8 mouse cellular contexts compared by ENCODE assay signal in genomic region chr8:83955958-83956218, GRCm38 (mm10). TPM values are rescaled to one million over a fixed set of nuclear protein-coding genes. Genes with fewer than 3 reads are reported as not detected.
DNase-seq lines count a peak whose midpoint lies in the region; ATAC-seq and TF ChIP-seq lines count a peak whose summit lies in the region.

No protein-coding gene starts in this region.

- peaks cover 23% of the 10 kb centered on the region for H3K4me1 ChIP-seq in heart, embryonic 13.5 days
- H3K4me1 ChIP-seq in ES-E14 (ENCODE audit: control insufficient read depth in 2 of 2, insufficient read depth in 2 of 2, low read length in 2 of 2, poor library complexity in 1 of 2) = peaks cover 3 to 5% of the 10 kb centered on the region in 2 experiments; a peak in 2 of 4 replicates
- peaks cover 15% of the 10 kb centered on the region for H3K4me1 ChIP-seq in forebrain, embryonic 16.5 days (replicated peaks; ENCODE audit: control insufficient read depth, insufficient read depth, low read length)

- peaks cover 53% of the 10 kb centered on the region for H3K79me2 ChIP-seq in macrophage (ENCODE audit: inconsistent target)

- peak overlapping the region; percentile 83 for H3K4me3 ChIP-seq in heart, embryonic 13.5 days
- peak overlapping the region; percentile 79 to 95 for H3K4me3 ChIP-seq in ES-E14 (ENCODE audit: insufficient read depth in 1 of 2, low read depth in 1 of 2, low read length in 2 of 2, poor library complexity in 1 of 2, severe bottlenecking in 1 of 2)
- peak overlapping the region; percentile 69 for H3K4me3 ChIP-seq in forebrain, embryonic 16.5 days (replicated peaks; ENCODE audit: low read length)
- peak overlapping the region; percentile 71 for H3K4me3 ChIP-seq in macrophage (ENCODE audit: inconsistent target)

- WGBS in heart, embryonic 13.5 days = 5% methylated on average over 15 of the region's 15 CpGs
- under 1% methylated on average over 15 of the region's 15 CpGs for WGBS in forebrain, embryonic 16.5 days
- 10% methylated on average over 15 of the region's 15 CpGs for WGBS in macrophage (ENCODE audit: missing documents)

- intact Hi-C loops in heart, postnatal 36 days (cut with DNase I) = loop anchor here (2.0 to 5.0 kb wide), 4 partner anchors 41 to 299 kb away; partner anchors contain the start of gene Samd1

- H3K4me2 ChIP-seq in heart, embryonic 13.5 days = peak overlapping the region; percentile 98
- peak overlapping the region; percentile 97 for H3K4me2 ChIP-seq in forebrain, embryonic 16.5 days (ENCODE audit: low read length)

- H3K27ac ChIP-seq in heart, embryonic 13.5 days (replicated peaks) = 0 out of 2 replicates have a peak overlapping the region, but pooled peaks have one; percentile 13
- H3K27ac ChIP-seq in ES-E14 (ENCODE audit: insufficient read depth, low read depth, low read length, poor library complexity, severe bottlenecking) (no peak overlapping the region), macrophage (peak overlapping the region; percentile 45)
- H3K27ac ChIP-seq in forebrain, embryonic 16.5 days (ENCODE audit: low read length) = no peak overlapping the region

- H3K36me3 ChIP-seq in heart, embryonic 13.5 days = 0 out of 2 replicates have a peak, but pooled peaks cover 4% of the 10 kb centered on the region
- H3K36me3 ChIP-seq in ES-E14 (ENCODE audit: control insufficient read depth, insufficient read depth, low read length, poor library complexity, severe bottlenecking) = peaks cover 2% of the 10 kb centered on the region; the same call in 1 of the 2 replicates
- H3K36me3 ChIP-seq in forebrain, embryonic 16.5 days (ENCODE audit: control insufficient read depth, insufficient read depth) = no peaks in the 10 kb centered on the region
- no peaks in the 10 kb centered on the region for H3K36me3 ChIP-seq in macrophage (ENCODE audit: inconsistent target)

- no peak for ATAC-seq in heart, embryonic 13.5 days (ENCODE audit: extremely low read depth, insufficient number of reproducible peaks, low FRiP score, low TSS enrichment)
- no peak for ATAC-seq in forebrain, embryonic 16.5 days
- no peak; the same call in none of the 2 replicates for ATAC-seq in granulocyte monocyte progenitor cell, adult 5-6 weeks (replicated peaks; ENCODE audit: poor library complexity, severe bottlenecking)

- no peak for DNase-seq in heart, postnatal 36 days
- no peak for DNase-seq in ES-E14 (ENCODE audit: low read depth, low spot score)
- no peak for DNase-seq in embryo, embryonic 10.5 days (ENCODE audit: low spot score)
- no peak for DNase-seq in urinary bladder, postnatal 36 days (ENCODE audit: low spot score in 2 of 2)

- in situ Hi-C loops in ES-E14 (cut with MboI; ENCODE audit: low sequenced_read_pairs in 2 of 2, unreplicated experiment in 2 of 2) = no loop called here

- H3K9me3 ChIP-seq in heart, embryonic 13.5 days = no peaks in the 10 kb centered on the region
- H3K9me3 ChIP-seq in ES-E14 (ENCODE audit: control insufficient read depth, insufficient read depth, low read depth, low read length) = no peaks in the 10 kb centered on the region
- no peaks in the 10 kb centered on the region for H3K9me3 ChIP-seq in forebrain, embryonic 16.5 days (ENCODE audit: control insufficient read depth, low read length)

- no peaks in the 10 kb centered on the region for H3K27me3 ChIP-seq in heart, embryonic 13.5 days (replicated peaks)
- no peaks in the 10 kb centered on the region for H3K27me3 ChIP-seq in forebrain, embryonic 16.5 days (replicated peaks; ENCODE audit: control insufficient read depth, insufficient read depth, low read length)

- peak overlapping the region; percentile 85 for H3K9ac ChIP-seq in heart, embryonic 13.5 days
- peak overlapping the region; percentile 90 for H3K9ac ChIP-seq in ES-E14 (ENCODE audit: insufficient read depth, low read depth, low read length, poor library complexity, severe bottlenecking)
- peak overlapping the region; percentile 54 for H3K9ac ChIP-seq in forebrain, embryonic 16.5 days (replicated peaks; ENCODE audit: low read depth, low read length)

TF ChIP-seq in ES-E14, 5 proteins besides CTCF, POLR2A, EP300 and RAD21:
- TF ChIP-seq CHD2 (IDR thresholded peaks at IDR 0.05; ENCODE audit: low read depth, low read length) = no peak
- TF ChIP-seq ZNF384 (IDR thresholded peaks at IDR 0.05; ENCODE audit: low read depth, low read length) = no peak
- no peak for TF ChIP-seq MAFK (IDR thresholded peaks at IDR 0.05; ENCODE audit: insufficient read depth, low read depth, low read length)
- TF ChIP-seq HCFC1 (IDR thresholded peaks at IDR 0.05; ENCODE audit: borderline replicate concordance, insufficient read depth, low read length) = no peak
- TF ChIP-seq ZC3H11A (IDR thresholded peaks at IDR 0.05; ENCODE audit: borderline replicate concordance, low read depth, low read length) = no peak
TF ChIP-seq in ES-E14: peak in this region for 0.

RNA-seq across cellular contexts. Expression of gene Asf1b, which starts 0.6 kb away (rescaled TPM):
- polyA plus RNA-seq in heart, embryonic 13.5 days (2015; fragmentation: Nextera tagmentation; extraction: Ambion mirVana) = 57.0 and 62.7 TPM in 2 replicates
- 1 to 10 TPM; 1.2 to 2.4 TPM for total RNA-seq in heart, postnatal 36 days (2021)
- total RNA-seq in ES-E14 (2012; rRNA removed) = 30.3 and 43.3 TPM in 2 replicates
- polyA plus RNA-seq in forebrain, embryonic 16.5 days (2015; fragmentation: Nextera tagmentation; extraction: Ambion mirVana) = 14.8 and 19.5 TPM in 2 replicates
- total RNA-seq in macrophage (2018; cell fraction: chromatin; rRNA removed) = 1 to 10 TPM in 12 of 26 experiments, under 1 TPM in 4, not detected in 10; 0.40 to 3.9 (median 1.8) TPM
- total RNA-seq in macrophage (2018; cell fraction: cytosol; rRNA removed) = 1 to 10 TPM; 2.9 to 7.2 (median 4.6) TPM
- 10 to 100 TPM in 1 of 26 experiments, 1 to 10 TPM in 17, under 1 TPM in 7, not detected in 1; 0.30 to 11.5 (median 2.8) TPM for total RNA-seq in macrophage (2018; cell fraction: nucleus; rRNA removed)
- 3.8 to 22.0 TPM (median 9.5 TPM) in 3 replicates for polyA plus RNA-seq in macrophage (2018)
- total RNA-seq in granulocyte monocyte progenitor cell, adult 5-6 weeks (2014; fragmentation: Nextera tagmentation) = 36.8 and 53.8 TPM in 2 replicates
- 29.8 and 33.2 TPM in 2 replicates for total RNA-seq in granulocyte monocyte progenitor cell, adult 5-6 weeks (2017)

RNA-seq across cellular contexts. Expression of gene Gm10644, which starts 0.9 kb away (rescaled TPM):
- 0.41 and 0.55 TPM in 2 replicates for polyA plus RNA-seq in heart, embryonic 13.5 days (2015; fragmentation: Nextera tagmentation; extraction: Ambion mirVana)
- total RNA-seq in heart, postnatal 36 days (2021) = under 1 TPM; 0.92 to 0.95 TPM
- total RNA-seq in ES-E14 (2012; rRNA removed) = 1.8 and 3.1 TPM in 2 replicates
- polyA plus RNA-seq in forebrain, embryonic 16.5 days (2015; fragmentation: Nextera tagmentation; extraction: Ambion mirVana) = 0.63 and 1.3 TPM in 2 replicates
- total RNA-seq in macrophage (2018; cell fraction: chromatin; rRNA removed) = under 1 TPM in 14 of 26 experiments, not detected in 12; 0.19 to 0.86 (median 0.48) TPM
- total RNA-seq in macrophage (2018; cell fraction: cytosol; rRNA removed) = under 1 TPM in 19 of 26 experiments, not detected in 7; 0.03 to 0.21 (median 0.08) TPM
- under 1 TPM in 13 of 26 experiments, not detected in 13; 0.17 to 0.60 (median 0.35) TPM for total RNA-seq in macrophage (2018; cell fraction: nucleus; rRNA removed)
- polyA plus RNA-seq in macrophage (2018) = 0.06 to 0.11 TPM (median 0.07 TPM) in 3 replicates
- total RNA-seq in granulocyte monocyte progenitor cell, adult 5-6 weeks (2014; fragmentation: Nextera tagmentation) = not detected in 2 replicates
- not detected in 2 replicates for total RNA-seq in granulocyte monocyte progenitor cell, adult 5-6 weeks (2017)

RNA-seq across cellular contexts. Expression of gene Prkaca, which starts 16.9 kb away (rescaled TPM):
- 197 and 206 TPM in 2 replicates for polyA plus RNA-seq in heart, embryonic 13.5 days (2015; fragmentation: Nextera tagmentation; extraction: Ambion mirVana)
- 100 to 1,000 TPM; 336 to 360 TPM for total RNA-seq in heart, postnatal 36 days (2021)
- 19.4 and 31.4 TPM in 2 replicates for total RNA-seq in ES-E14 (2012; rRNA removed)
- polyA plus RNA-seq in forebrain, embryonic 16.5 days (2015; fragmentation: Nextera tagmentation; extraction: Ambion mirVana) = 164 TPM in 2 replicates
- total RNA-seq in macrophage (2018; cell fraction: chromatin; rRNA removed) = 10 to 100 TPM in 9 of 26 experiments, 1 to 10 TPM in 17; 2.1 to 17.5 (median 6.5) TPM
- 10 to 100 TPM; 53.6 to 92.3 (median 75.5) TPM for total RNA-seq in macrophage (2018; cell fraction: cytosol; rRNA removed)
- 10 to 100 TPM; 11.1 to 45.7 (median 24.4) TPM for total RNA-seq in macrophage (2018; cell fraction: nucleus; rRNA removed)
- polyA plus RNA-seq in macrophage (2018) = 59.2 to 70.1 TPM (median 67.5 TPM) in 3 replicates
- total RNA-seq in granulocyte monocyte progenitor cell, adult 5-6 weeks (2014; fragmentation: Nextera tagmentation) = 36.4 and 39.3 TPM in 2 replicates
- 18.2 and 20.3 TPM in 2 replicates for total RNA-seq in granulocyte monocyte progenitor cell, adult 5-6 weeks (2017)

RNA-seq across cellular contexts. Expression of gene Samd1, which starts 41.6 kb away (rescaled TPM):
- 4.8 and 5.7 TPM in 2 replicates for polyA plus RNA-seq in heart, embryonic 13.5 days (2015; fragmentation: Nextera tagmentation; extraction: Ambion mirVana)
- 10 to 100 TPM; 27.3 to 33.1 TPM for total RNA-seq in heart, postnatal 36 days (2021)
- total RNA-seq in ES-E14 (2012; rRNA removed) = 125 and 191 TPM in 2 replicates
- polyA plus RNA-seq in forebrain, embryonic 16.5 days (2015; fragmentation: Nextera tagmentation; extraction: Ambion mirVana) = 8.1 and 9.7 TPM in 2 replicates
- total RNA-seq in macrophage (2018; cell fraction: chromatin; rRNA removed) = 100 to 1,000 TPM in 2 of 26 experiments, 10 to 100 TPM in 21, 1 to 10 TPM in 3; 6.4 to 119 (median 41.6) TPM
- total RNA-seq in macrophage (2018; cell fraction: cytosol; rRNA removed) = 10 to 100 TPM; 10.9 to 33.8 (median 25.4) TPM
- total RNA-seq in macrophage (2018; cell fraction: nucleus; rRNA removed) = 10 to 100 TPM; 12.1 to 87.1 (median 40.9) TPM
- 25.5 to 39.0 TPM (median 26.7 TPM) in 3 replicates for polyA plus RNA-seq in macrophage (2018)
- total RNA-seq in granulocyte monocyte progenitor cell, adult 5-6 weeks (2014; fragmentation: Nextera tagmentation) = 58.8 and 66.1 TPM in 2 replicates
- 37.5 and 60.0 TPM in 2 replicates for total RNA-seq in granulocyte monocyte progenitor cell, adult 5-6 weeks (2017)

RNA-seq across cellular contexts. Expression of gene 1700067K01Rik, which starts 45.4 kb away (rescaled TPM):
- polyA plus RNA-seq in heart, embryonic 13.5 days (2015; fragmentation: Nextera tagmentation; extraction: Ambion mirVana) = 0.50 and 0.53 TPM in 2 replicates
- total RNA-seq in heart, postnatal 36 days (2021) = not detected
- total RNA-seq in ES-E14 (2012; rRNA removed) = 1.2 and 1.8 TPM in 2 replicates
- polyA plus RNA-seq in forebrain, embryonic 16.5 days (2015; fragmentation: Nextera tagmentation; extraction: Ambion mirVana) = 1.1 and 1.3 TPM in 2 replicates
- total RNA-seq in macrophage (2018; cell fraction: chromatin; rRNA removed) = 1 to 10 TPM in 6 of 26 experiments, under 1 TPM in 2, not detected in 18; 0.68 to 3.9 (median 1.9) TPM
- under 1 TPM in 1 of 26 experiments, not detected in 25; 0.22 TPM for total RNA-seq in macrophage (2018; cell fraction: cytosol; rRNA removed)
- 1 to 10 TPM in 8 of 26 experiments, under 1 TPM in 2, not detected in 16; 0.68 to 3.8 (median 1.3) TPM for total RNA-seq in macrophage (2018; cell fraction: nucleus; rRNA removed)
- not detected in 3 replicates for polyA plus RNA-seq in macrophage (2018)
- total RNA-seq in granulocyte monocyte progenitor cell, adult 5-6 weeks (2014; fragmentation: Nextera tagmentation) = 2.3 TPM in 1 of 2 replicates, not detected in the other
- not detected in 2 replicates for total RNA-seq in granulocyte monocyte progenitor cell, adult 5-6 weeks (2017)

Comparison
In these comparisons a context has a peak if more than half of its experiments do, and no peak if none do; other contexts are left out.
1. H3K27ac ChIP-seq: peak in heart, embryonic 13.5 days (single experiment) and macrophage (single experiment); none in ES-E14 (single experiment) and forebrain, embryonic 16.5 days (single experiment).
2. RNA of gene Prkaca, which starts 16.9 kb away (total RNA-seq): 336 to 360 TPM in heart, postnatal 36 days; 18.2 to 39.3 TPM in granulocyte monocyte progenitor cell, adult 5-6 weeks and 19.4 to 31.4 TPM in ES-E14; every median in the first group is over 4 times any median in the second.
3. Peak in every context shown above with its lines, with median percentiles within 50 percentile points of each other: H3K4me3 ChIP-seq and H3K9ac ChIP-seq.